Comparison of ENCODE assay signal across 8 mouse cellular contexts in the genomic region with DNA sequence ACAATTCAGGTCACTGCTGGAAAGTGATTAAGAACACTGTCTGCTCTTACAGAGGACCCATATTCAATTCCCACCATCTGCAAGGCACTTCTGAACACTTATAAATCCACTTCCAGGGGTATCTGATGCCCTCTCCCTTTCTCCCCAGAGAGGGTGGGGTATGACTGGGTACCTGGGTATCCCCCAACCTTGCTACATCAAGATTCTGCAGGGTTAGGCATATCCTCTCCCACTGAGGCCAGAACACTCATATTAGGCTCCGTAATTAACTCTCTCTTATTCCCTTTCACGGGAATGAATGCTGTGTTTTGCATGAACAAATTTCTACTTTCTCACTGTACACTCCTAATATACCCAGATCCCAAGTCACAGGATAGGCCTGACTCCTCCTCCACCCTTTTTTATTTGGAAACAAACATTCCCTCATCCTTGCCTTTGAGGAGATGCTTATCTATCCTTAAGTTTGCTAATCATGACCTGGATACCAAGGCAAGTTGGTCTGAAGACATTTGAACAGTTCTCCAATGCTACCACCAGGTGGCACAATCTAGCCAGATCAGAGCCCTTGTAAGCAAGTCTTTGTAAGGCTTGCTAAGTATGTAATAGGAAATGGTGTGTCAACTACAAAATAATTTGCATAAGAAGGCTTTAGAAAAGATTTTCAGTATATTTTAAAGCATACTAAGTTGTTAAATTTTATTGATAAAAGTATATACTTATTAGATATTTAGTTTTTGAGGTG.
DNase-seq lines count a peak whose midpoint lies in the region; ATAC-seq and TF ChIP-seq lines count a peak whose summit lies in the region.

No protein-coding gene starts in this region.

- H3K4me2 ChIP-seq in liver, embryonic 12.5 days: no peak overlapping the region
- no peak overlapping the region for H3K4me2 ChIP-seq in hindbrain, postnatal 0 days (ENCODE audit: low read depth, low read length)
- H3K4me2 ChIP-seq in midbrain, embryonic 15.5 days: no peak overlapping the region

- no peaks in the 10 kb centered on the region for H3K27me3 ChIP-seq in liver, adult 2 months (ENCODE audit: control insufficient read depth, insufficient read depth, low read length)
- no peaks in the 10 kb centered on the region for H3K27me3 ChIP-seq in liver, embryonic 12.5 days (replicated peaks)
- H3K27me3 ChIP-seq in forebrain, embryonic 10.5 days (ENCODE audit: poor library complexity, severe bottlenecking): no peaks in the 10 kb centered on the region
- no peaks in the 10 kb centered on the region for H3K27me3 ChIP-seq in hindbrain, postnatal 0 days (ENCODE audit: insufficient read depth, low read length)
- no peaks in the 10 kb centered on the region for H3K27me3 ChIP-seq in midbrain, embryonic 15.5 days (replicated peaks)

- H3K9ac ChIP-seq in liver, adult 2 months (ENCODE audit: low read depth, low read length): no peak overlapping the region
- H3K9ac ChIP-seq in liver, embryonic 12.5 days: no peak overlapping the region
- H3K9ac ChIP-seq in hindbrain, postnatal 0 days (replicated peaks; ENCODE audit: low read length): no peak overlapping the region
- H3K9ac ChIP-seq in midbrain, embryonic 15.5 days: no peak overlapping the region

- TF ChIP-seq CTCF in liver, adult 2 months (IDR thresholded peaks at IDR 0.05; ENCODE audit: low read depth, low read length): peak; percentile 50
- peak; percentile 88 for TF ChIP-seq CTCF in hindbrain, postnatal 0 days (IDR thresholded peaks at IDR 0.05; ENCODE audit: low read depth)
- peak; percentile 92 for TF ChIP-seq CTCF in left cerebral cortex, adult 2 months (IDR thresholded peaks at IDR 0.05)

- no peaks in the 10 kb centered on the region for H3K4me1 ChIP-seq in liver, adult 2 months (ENCODE audit: control insufficient read depth, insufficient read depth, low read length)
- no peaks in the 10 kb centered on the region for H3K4me1 ChIP-seq in liver, embryonic 12.5 days
- H3K4me1 ChIP-seq in forebrain, embryonic 10.5 days: no peaks in the 10 kb centered on the region
- H3K4me1 ChIP-seq in hindbrain, postnatal 0 days (ENCODE audit: insufficient read depth, low read length): no peaks in the 10 kb centered on the region
- H3K4me1 ChIP-seq in midbrain, embryonic 15.5 days: no peaks in the 10 kb centered on the region

- ATAC-seq in liver, embryonic 12.5 days: no peak
- ATAC-seq in hindbrain, postnatal 0 days: peak; percentile 77; the same call in 1 of the 2 replicates
- peak; percentile 85; the same call in 1 of the 2 replicates for ATAC-seq in midbrain, embryonic 15.5 days (replicated peaks)

- no peaks in the 10 kb centered on the region for H3K36me3 ChIP-seq in liver, adult 2 months (ENCODE audit: control insufficient read depth, insufficient read depth, low read length)
- no peaks in the 10 kb centered on the region for H3K36me3 ChIP-seq in liver, embryonic 12.5 days
- H3K36me3 ChIP-seq in forebrain, embryonic 10.5 days (replicated peaks): no peaks in the 10 kb centered on the region
- H3K36me3 ChIP-seq in hindbrain, postnatal 0 days (ENCODE audit: insufficient read depth, low read length): no peaks in the 10 kb centered on the region
- no peaks in the 10 kb centered on the region for H3K36me3 ChIP-seq in midbrain, embryonic 15.5 days (replicated peaks)

- DNase-seq in liver, adult 2 months (ENCODE audit: extremely low read depth, low read depth, low spot score): peak; percentile 74
- peak; percentile 49 for DNase-seq in adrenal gland, postnatal 10 days
- DNase-seq in forebrain, embryonic 10.5 days (ENCODE audit: extremely low spot score, low spot score): peak; percentile 26
- DNase-seq in hindbrain, postnatal 0 days (ENCODE audit: low spot score): peak; percentile 84
- DNase-seq in left cerebral cortex, adult 2 months (ENCODE audit: extremely low spot score in 1 of 2, low spot score in 2 of 2): peak; percentile 43 to 47
- DNase-seq in telencephalon, adult 2 months (ENCODE audit: low read depth, low spot score): peak; percentile 51

- H3K9me3 ChIP-seq in liver, embryonic 12.5 days (replicated peaks): no peaks in the 10 kb centered on the region
- no peaks in the 10 kb centered on the region for H3K9me3 ChIP-seq in forebrain, embryonic 10.5 days
- H3K9me3 ChIP-seq in hindbrain, postnatal 0 days (ENCODE audit: low read length): no peaks in the 10 kb centered on the region
- H3K9me3 ChIP-seq in midbrain, embryonic 15.5 days: no peaks in the 10 kb centered on the region

- intact Hi-C loops in left cerebral cortex, adult 2 months (cut with DNase I): loop anchor here (5.0 to 10.0 kb wide), 3 partner anchors 153 to 705 kb away; a partner anchor contains a TSS

- 74% methylated on average over 2 of the region's 2 CpGs for WGBS in liver, adult 2 months
- WGBS in liver, embryonic 12.5 days (ENCODE audit: insufficient replicate concordance): 62% methylated on average over 2 of the region's 2 CpGs
- 86% methylated on average over 2 of the region's 2 CpGs for WGBS in forebrain, embryonic 10.5 days
- WGBS in hindbrain, postnatal 0 days: 91% methylated on average over 2 of the region's 2 CpGs
- 91% methylated on average over 2 of the region's 2 CpGs for WGBS in midbrain, embryonic 15.5 days

- TF ChIP-seq POLR2A in liver, adult 2 months (IDR thresholded peaks at IDR 0.05; ENCODE audit: extremely low read depth, insufficient read depth, low read length): no peak

- no peak overlapping the region for H3K27ac ChIP-seq in liver, adult 2 months (replicated peaks; ENCODE audit: insufficient read depth, low read depth, low read length)
- no peak overlapping the region for H3K27ac ChIP-seq in liver, embryonic 12.5 days
- H3K27ac ChIP-seq in forebrain, embryonic 10.5 days: no peak overlapping the region
- H3K27ac ChIP-seq in hindbrain, postnatal 0 days: no peak overlapping the region
- no peak overlapping the region for H3K27ac ChIP-seq in left cerebral cortex, adult 2 months
- no peak overlapping the region for H3K27ac ChIP-seq in midbrain, embryonic 15.5 days

- no peaks in the 10 kb centered on the region for H3K79me2 ChIP-seq in liver, adult 2 months (ENCODE audit: control insufficient read depth, insufficient read depth, low read length)

- no peak overlapping the region for H3K4me3 ChIP-seq in liver, adult 2 months (ENCODE audit: insufficient read depth, low read depth, low read length)
- no peak overlapping the region for H3K4me3 ChIP-seq in liver, embryonic 12.5 days
- H3K4me3 ChIP-seq in forebrain, embryonic 10.5 days: no peak overlapping the region
- no peak overlapping the region for H3K4me3 ChIP-seq in hindbrain, postnatal 0 days (ENCODE audit: low read length)
- H3K4me3 ChIP-seq in left cerebral cortex, adult 2 months: no peak overlapping the region
- H3K4me3 ChIP-seq in midbrain, embryonic 15.5 days: no peak overlapping the region

Comparison
In these comparisons a context has a peak if more than half of its experiments do, and no peak if none do; other contexts are left out.
1. DNase-seq: peak in every context shown above with its lines; median percentile 84 in hindbrain, postnatal 0 days; 74 in liver, adult 2 months; 51 in telencephalon, adult 2 months; 49 in adrenal gland, postnatal 10 days; 45 in left cerebral cortex, adult 2 months; 26 in forebrain, embryonic 10.5 days.